Mouse (Mus musculus) kidney, embryonic 14.5 days (tissue): ENCODE data around the gene Dppa2. TPM values are rescaled to one million over a fixed set of nuclear protein-coding genes. Genes with fewer than 3 reads are reported as not detected.
"Not testable (repeated sequence)": the region's sequence is repeated elsewhere in the genome, so short reads cannot be mapped to it uniquely, and the experiment has no call there.

ENCODE experiments used
- ATAC-seq: fragments of 200-750 bp; cut with Nextera tagmentation; 2 replicates; pipeline ENCODE4 v1.8.0; 2017; ENCODE audit warnings: moderate number of reproducible peaks, mild to moderate bottlenecking, moderate TSS enrichment, moderate library complexity; ENCODE audit not compliant: low FRiP score, low TSS enrichment
- H3K27ac ChIP-seq: fragments of 300-500 bp; sonication (generic); 2 replicates; pipeline ENCODE4 v1.5.1; 2014; ENCODE audit warnings: low read depth, mild to moderate bottlenecking, low read length, moderate library complexity, mixed read lengths
- H3K27me3 ChIP-seq: fragments of 300-500 bp; sonication (generic); 2 replicates; pipeline ENCODE4 v1.6.1; 2014; ENCODE audit warnings: mild to moderate bottlenecking, low read length; ENCODE audit not compliant: control insufficient read depth, insufficient read depth
- H3K36me3 ChIP-seq: fragments of 300-500 bp; sonication (generic); 2 replicates; pipeline ENCODE4 v1.6.1; 2014; ENCODE audit warnings: low read length, mixed read lengths; ENCODE audit not compliant: control insufficient read depth, insufficient read depth
- H3K4me1 ChIP-seq: fragments of 300-500 bp; sonication (generic); 2 replicates; pipeline ENCODE4 v1.6.1; 2014; ENCODE audit warnings: low read length, mixed read lengths; ENCODE audit not compliant: control insufficient read depth, insufficient read depth
- H3K4me2 ChIP-seq: fragments of 300-500 bp; sonication (generic); replicated peaks from 2 replicates; pipeline ENCODE4 v1.6.1; 2014; ENCODE audit warnings: low read depth, mild to moderate bottlenecking, low read length
- H3K4me3 ChIP-seq: fragments of 300-500 bp; sonication (generic); 2 replicates; pipeline ENCODE4 v1.5.1; 2014; ENCODE audit warnings: mild to moderate bottlenecking, low read length
- H3K9ac ChIP-seq: fragments of 300-500 bp; sonication (generic); 2 replicates; pipeline ENCODE4 v1.6.1; 2014; ENCODE audit warnings: low read depth, mild to moderate bottlenecking, low read length, moderate library complexity
- H3K9me3 ChIP-seq: fragments of 300-500 bp; sonication (generic); 2 replicates; pipeline ENCODE4 v1.6.1; 2016; ENCODE audit warnings: low read length; ENCODE audit not compliant: control insufficient read depth
- WGBS: fragments of 180-500 bp; shearing (Covaris S2); extraction: QIAGEN DNeasy Blood & Tissue Kit; methylation state at CpG from one replicate; pipeline ENCODE4 v1.1.7; 2014; 5-methylcytosine and 5-hydroxymethylcytosine counted together
- polyA plus RNA-seq: library from polyadenylated mRNA; unstranded; fragments of >200 nt; fragmentation: Nextera tagmentation; extraction: Ambion mirVana; gene quantifications from 2 replicates; pipeline ENCODE4 v1.2.1, GENCODE M21; 2014

Gene Dppa2
- polyA plus RNA-seq, 1 experiment from 2014 or later = not detected

DNA sequence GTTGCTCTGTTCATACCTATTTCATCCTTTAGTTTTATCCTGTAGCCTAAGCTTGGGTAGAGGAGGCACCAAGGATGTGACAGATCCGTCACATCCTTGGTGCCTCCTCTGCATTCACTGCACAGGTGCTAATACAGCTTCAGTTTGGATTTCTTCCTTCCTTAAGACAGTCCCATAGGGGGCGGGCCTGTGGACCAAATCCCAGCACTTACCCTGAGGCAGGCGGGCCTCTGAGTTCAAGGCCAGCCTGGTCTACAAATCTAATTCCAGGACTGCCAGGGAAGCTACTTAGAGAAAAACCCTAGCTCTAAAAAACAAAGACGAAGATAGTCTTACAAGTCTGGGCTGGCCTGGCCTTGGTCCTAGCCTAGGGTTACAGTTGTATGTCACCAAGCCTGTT is 18.2 kb upstream of the Dppa2 start:
- Histone ChIP-seq H3K4me1 (no peaks in the 10 kb centered on the region), H3K4me2 (no peak overlapping the region), H3K27ac (no peak overlapping the region), H3K4me3 (no peak overlapping the region), H3K9me3 (no peaks in the 10 kb centered on the region), H3K9ac (no peak overlapping the region), H3K27me3 (no peaks in the 10 kb centered on the region), H3K36me3 (no peaks in the 10 kb centered on the region)
- ATAC-seq = no peak
- 87% methylated on average over 4 of the region's 4 CpGs for WGBS

DNA sequence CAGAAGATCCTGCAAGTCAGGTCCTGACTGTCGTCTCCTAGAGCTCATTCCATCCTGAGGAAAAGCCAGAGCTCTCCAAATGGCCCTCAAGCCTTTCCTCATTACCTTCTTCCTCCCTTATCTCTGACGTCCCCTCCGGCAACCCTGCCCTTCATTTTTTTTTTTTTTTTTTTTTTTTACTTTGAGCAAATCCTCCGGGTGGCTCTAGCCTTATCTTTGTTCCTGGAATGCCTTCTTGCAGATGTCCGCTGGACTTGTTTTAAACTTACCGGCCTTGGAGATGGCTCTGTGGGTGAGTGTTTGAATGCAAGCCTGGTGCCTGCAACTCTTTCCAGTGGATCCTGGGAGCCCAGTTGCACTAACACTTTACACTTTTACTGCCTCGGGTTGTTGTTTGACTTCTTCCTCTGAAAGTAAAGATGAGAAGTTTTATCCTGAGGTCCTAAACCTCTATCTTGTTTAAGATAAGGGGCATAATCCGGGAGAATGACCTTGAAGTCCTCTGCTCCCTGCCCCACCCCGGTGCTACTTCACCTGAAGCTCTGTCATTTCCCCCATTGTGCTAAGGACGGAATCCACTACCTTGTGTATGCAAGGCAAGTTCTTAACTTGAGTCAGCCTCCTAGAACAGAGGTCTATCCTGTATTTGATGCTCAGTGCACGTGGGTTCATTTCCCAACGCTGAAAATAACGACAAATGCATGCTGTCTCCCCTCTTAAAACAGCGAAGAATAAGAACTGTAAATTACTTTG is 6.1 kb upstream of the Dppa2 start:
- Histone ChIP-seq H3K9me3 (no peaks in the 10 kb centered on the region), H3K27me3 (no peaks in the 10 kb centered on the region), H3K9ac (no peak overlapping the region), H3K27ac (no peak overlapping the region), H3K36me3 (no peaks in the 10 kb centered on the region), H3K4me2 (no peak overlapping the region), H3K4me1 (no peaks in the 10 kb centered on the region), H3K4me3 (no peak overlapping the region)
- ATAC-seq = no peak
- WGBS = 73% methylated on average over 14 of the region's 14 CpGs

DNA sequence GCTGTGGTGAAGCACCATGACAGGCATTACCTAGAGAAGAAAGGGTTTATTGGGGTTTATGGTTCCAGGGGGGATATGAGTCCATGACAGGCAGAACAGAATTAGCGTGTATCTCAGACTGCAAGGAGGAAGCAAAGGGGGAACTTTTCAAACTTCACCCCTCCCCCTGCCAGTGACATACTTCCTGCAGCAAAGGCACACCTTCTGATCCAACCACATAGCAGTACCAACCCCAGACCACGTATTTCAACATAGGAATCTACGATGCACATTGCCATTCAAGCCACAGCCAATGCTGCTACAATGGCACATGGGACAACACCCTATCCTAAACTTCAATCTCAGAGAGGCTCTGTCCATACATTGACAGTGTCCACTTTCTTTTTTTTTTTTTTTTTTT is 3.8 kb upstream of the Dppa2 start:
- WGBS = 77% methylated on average over 3 of the region's 3 CpGs
- no peak overlapping the region for H3K4me3 ChIP-seq
- no peak overlapping the region for H3K4me2 ChIP-seq
- H3K9ac ChIP-seq = no peak overlapping the region
- H3K36me3 ChIP-seq = no peaks in the 10 kb centered on the region
- no peaks in the 10 kb centered on the region for H3K27me3 ChIP-seq
- H3K9me3 ChIP-seq = no peaks in the 10 kb centered on the region
- no peak for ATAC-seq
- H3K27ac ChIP-seq = no peak overlapping the region
- H3K4me1 ChIP-seq = no peaks in the 10 kb centered on the region

DNA sequence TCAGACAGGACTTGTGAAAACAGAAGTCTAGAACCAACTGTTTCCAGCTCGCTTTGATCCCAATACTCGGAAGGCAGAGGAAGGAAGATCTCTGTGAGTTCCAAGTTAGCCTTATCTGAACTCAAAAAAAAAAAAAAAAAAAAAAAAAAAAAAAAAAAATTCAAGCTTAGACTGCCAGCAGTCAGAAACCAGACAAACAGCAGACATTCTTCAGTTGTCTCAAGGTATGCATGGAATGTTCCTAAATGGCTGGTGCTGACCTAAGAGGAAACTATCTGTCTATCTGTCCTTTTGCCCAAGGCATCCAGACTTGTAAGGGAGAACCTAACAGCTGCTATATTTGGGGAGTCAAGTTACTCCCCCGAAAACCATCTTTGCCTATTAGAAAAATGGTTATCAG is 275 bp downstream of the Dppa2 start:
- 81% methylated on average over 3 of the region's 3 CpGs for WGBS
- H3K4me1 ChIP-seq = no peaks in the 10 kb centered on the region
- no peak overlapping the region for H3K27ac ChIP-seq
- H3K27me3 ChIP-seq = no peaks in the 10 kb centered on the region
- no peak overlapping the region for H3K9ac ChIP-seq
- H3K4me2 ChIP-seq = no peak overlapping the region
- no peak overlapping the region for H3K4me3 ChIP-seq
- no peak for ATAC-seq
- H3K9me3 ChIP-seq = no peaks in the 10 kb centered on the region
- no peaks in the 10 kb centered on the region for H3K36me3 ChIP-seq

DNA sequence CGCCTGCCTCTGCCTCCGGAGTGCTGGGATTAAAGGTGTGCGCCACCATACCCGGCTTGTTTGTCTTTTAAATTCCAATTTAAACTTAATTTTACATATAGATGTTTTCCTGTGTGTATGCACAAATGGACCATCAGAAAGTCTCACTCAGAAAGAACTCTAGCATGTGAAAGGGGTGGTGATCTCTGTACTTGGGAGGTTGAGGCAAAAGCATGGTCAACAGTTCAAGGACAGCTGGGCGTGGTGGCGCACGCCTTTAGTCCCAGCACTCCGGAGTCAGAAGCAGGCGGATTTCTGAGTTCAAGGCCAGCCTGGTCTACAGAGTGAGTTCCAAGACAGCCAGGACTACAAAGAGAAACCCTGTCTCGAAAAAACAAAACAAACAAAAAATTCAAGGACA is 5.2 kb downstream of the Dppa2 start:
- not testable (repeated sequence) for H3K9me3 ChIP-seq, H3K27ac ChIP-seq, ATAC-seq, H3K4me2 ChIP-seq, H3K4me3 ChIP-seq, H3K27me3 ChIP-seq, H3K36me3 ChIP-seq, H3K4me1 ChIP-seq, H3K9ac ChIP-seq
- WGBS = 92% methylated on average over 10 of the region's 10 CpGs

DNA sequence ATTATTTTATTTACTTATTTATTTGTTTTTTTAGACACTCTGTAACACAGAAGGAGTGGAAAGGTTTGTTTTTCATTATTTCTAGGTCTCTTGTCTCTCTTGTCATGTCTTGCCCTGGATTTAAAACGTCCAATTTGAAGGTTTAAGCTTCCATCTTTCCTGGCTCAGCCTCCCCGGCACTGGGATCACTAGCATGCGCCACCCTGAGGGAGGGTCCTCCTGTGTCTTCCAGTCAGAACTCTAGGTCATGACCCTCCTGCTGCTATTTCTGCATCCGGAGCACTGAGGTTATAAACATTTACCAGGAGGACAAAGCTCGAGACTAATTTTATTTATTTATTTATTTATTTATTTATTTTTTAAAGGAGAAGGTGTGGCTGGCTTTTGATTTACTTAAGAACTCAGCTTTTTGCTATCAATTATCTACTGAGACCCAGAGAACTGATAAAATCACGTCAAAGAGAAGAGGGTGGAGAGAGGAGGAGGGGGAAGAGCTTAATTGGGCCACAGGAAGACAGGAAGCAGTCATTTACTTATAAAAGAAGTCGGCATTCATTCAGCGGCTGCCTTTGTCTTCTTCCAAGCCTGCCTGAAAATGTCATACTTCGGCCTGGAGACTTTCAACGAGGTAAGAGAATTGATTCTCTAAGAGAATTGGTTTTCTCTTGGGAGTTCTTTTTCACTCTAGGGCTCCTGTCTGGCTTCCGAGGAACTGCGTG is 6.4 kb downstream of the Dppa2 start:
- Histone ChIP-seq H3K4me1 (no peaks in the 10 kb centered on the region), H3K27ac (no peak overlapping the region), H3K9ac (no peak overlapping the region), H3K4me3 (no peak overlapping the region), H3K27me3 (no peaks in the 10 kb centered on the region), H3K4me2 (no peak overlapping the region), H3K36me3 (no peaks in the 10 kb centered on the region), H3K9me3 (no peaks in the 10 kb centered on the region)
- 86% methylated on average over 12 of the region's 12 CpGs for WGBS
- ATAC-seq = no peak

DNA sequence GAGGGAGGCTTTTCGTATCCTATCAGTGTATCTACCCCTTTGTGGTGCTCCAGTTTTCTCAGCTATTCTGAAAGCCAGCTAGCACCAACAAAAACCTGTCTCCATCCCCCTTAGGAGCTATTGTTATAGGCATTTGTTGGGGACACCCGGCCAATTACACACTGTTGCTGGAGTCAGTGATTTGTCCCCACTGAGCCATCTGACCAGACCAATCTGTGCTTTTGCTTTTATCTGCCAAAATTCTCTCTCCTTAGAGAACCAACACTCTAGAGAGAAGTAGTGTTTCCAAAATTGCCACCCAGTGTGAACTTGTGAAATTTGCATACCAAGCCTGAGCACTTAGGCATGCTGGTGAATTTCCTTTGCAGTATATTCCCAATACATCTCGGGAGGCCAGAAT is 11.6 kb downstream of the Dppa2 start:
- no peak overlapping the region for H3K27ac ChIP-seq
- H3K9me3 ChIP-seq = no peaks in the 10 kb centered on the region
- WGBS = 95% methylated on average over 3 of the region's 3 CpGs
- H3K4me2 ChIP-seq = no peak overlapping the region
- H3K4me3 ChIP-seq = no peak overlapping the region
- H3K4me1 ChIP-seq = no peaks in the 10 kb centered on the region
- H3K27me3 ChIP-seq = no peaks in the 10 kb centered on the region
- no peak overlapping the region for H3K9ac ChIP-seq
- no peaks in the 10 kb centered on the region for H3K36me3 ChIP-seq
- no peak for ATAC-seq

DNA sequence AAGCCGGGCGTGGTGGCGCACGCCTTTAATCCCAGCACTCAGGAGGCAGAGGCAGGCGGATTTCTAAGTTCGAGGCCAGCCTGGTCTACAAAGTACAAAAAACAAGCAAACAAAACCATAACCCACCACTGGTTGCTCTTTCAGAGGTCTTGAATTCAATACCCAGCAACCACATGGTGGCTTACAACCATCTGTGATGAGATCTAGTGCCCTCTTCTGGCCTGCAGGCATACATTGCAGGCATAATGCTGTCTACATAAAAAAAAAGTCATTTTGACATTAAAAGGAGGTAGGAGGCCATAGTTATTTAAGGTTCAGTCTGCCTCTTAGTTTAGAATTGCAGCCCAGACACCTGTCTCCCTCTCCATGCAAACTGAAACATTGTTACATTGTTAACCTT is 17.1 kb downstream of the Dppa2 start:
- no peak for ATAC-seq
- Histone ChIP-seq H3K4me1 (no peaks in the 10 kb centered on the region), H3K4me3 (no peak overlapping the region), H3K4me2 (no peak overlapping the region), H3K9me3 (no peaks in the 10 kb centered on the region), H3K27me3 (no peaks in the 10 kb centered on the region), H3K9ac (no peak overlapping the region), H3K27ac (no peak overlapping the region), H3K36me3 (no peaks in the 10 kb centered on the region)
- WGBS = 100% methylated on average over 6 of the region's 6 CpGs

DNA sequence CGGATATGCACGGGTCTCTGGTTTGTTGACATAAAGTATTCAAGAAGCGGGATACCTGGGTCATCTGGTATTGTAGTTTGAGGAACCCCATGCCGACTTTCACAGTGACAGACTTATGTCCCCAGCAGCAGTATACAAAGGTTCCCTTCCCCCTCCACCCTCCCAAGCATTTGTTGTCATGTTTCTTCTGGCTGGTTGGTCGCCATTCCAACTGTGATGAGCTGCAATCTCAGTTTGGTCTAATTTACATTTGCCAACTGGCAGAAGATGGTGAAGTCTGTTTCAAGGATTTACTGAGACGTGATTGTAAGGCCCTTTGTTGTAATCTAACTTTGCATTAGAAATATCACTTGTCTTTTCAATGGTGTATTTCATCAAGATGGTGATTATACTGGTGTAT is 19.4 kb downstream of the Dppa2 start:
- Histone ChIP-seq H3K27me3 (no peaks in the 10 kb centered on the region), H3K9me3 (no peaks in the 10 kb centered on the region), H3K4me2 (no peak overlapping the region), H3K4me3 (no peak overlapping the region), H3K9ac (no peak overlapping the region), H3K27ac (no peak overlapping the region), H3K36me3 (no peaks in the 10 kb centered on the region), H3K4me1 (no peaks in the 10 kb centered on the region)
- 71% methylated on average over 6 of the region's 6 CpGs for WGBS
- no peak for ATAC-seq
